Mouse (Mus musculus) neural tube, embryonic 14.5 days (tissue): Measurements from ENCODE around the gene Txnrd2. TPM values are rescaled to one million over a fixed set of nuclear protein-coding genes. Genes with fewer than 3 reads are reported as not detected.

Source experiments
- ATAC-seq: fragments of 200-750 bp; cut with Nextera tagmentation; 2 replicates; pipeline ENCODE4 v1.8.0; 2017; ENCODE audit warnings: low read depth, mild to moderate bottlenecking, moderate TSS enrichment, moderate library complexity
- H3K27ac ChIP-seq: fragments of 300-500 bp; sonication (generic); 2 replicates; pipeline ENCODE4 v1.5.1; 2014; ENCODE audit warnings: low read depth, mild to moderate bottlenecking, control low read depth, low read length, moderate library complexity, mixed read lengths
- H3K27me3 ChIP-seq: fragments of 300-500 bp; sonication (generic); 2 replicates; pipeline ENCODE4 v1.6.1; 2014; ENCODE audit warnings: low read length; ENCODE audit not compliant: control insufficient read depth, insufficient read depth
- H3K36me3 ChIP-seq: fragments of 300-500 bp; sonication (generic); 2 replicates; pipeline ENCODE4 v1.6.1; 2014; ENCODE audit warnings: low read length, mixed read lengths; ENCODE audit not compliant: control insufficient read depth, insufficient read depth
- H3K4me1 ChIP-seq: fragments of 300-500 bp; sonication (generic); 2 replicates; pipeline ENCODE4 v1.6.1; 2014; ENCODE audit warnings: low read length; ENCODE audit not compliant: control insufficient read depth, insufficient read depth
- H3K4me2 ChIP-seq: fragments of 300-500 bp; sonication (generic); 2 replicates; pipeline ENCODE4 v1.6.1; 2014; ENCODE audit warnings: mild to moderate bottlenecking, low read depth, low read length, control low read depth
- H3K4me3 ChIP-seq: fragments of 300-500 bp; sonication (generic); 2 replicates; pipeline ENCODE4 v1.5.1; 2014; ENCODE audit warnings: low read depth, low read length, control low read depth, mixed read lengths
- H3K9ac ChIP-seq: fragments of 300-500 bp; sonication (generic); replicated peaks from 2 replicates; pipeline ENCODE4 v1.6.1; 2014; ENCODE audit warnings: low read depth, mild to moderate bottlenecking, control low read depth, low read length, mixed read lengths
- H3K9me3 ChIP-seq: fragments of 300-500 bp; sonication (generic); 2 replicates; pipeline ENCODE4 v1.6.1; 2016; ENCODE audit warnings: low read length; ENCODE audit not compliant: control insufficient read depth
- WGBS: fragments of 180-500 bp; shearing (Covaris S2); extraction: QIAGEN DNeasy Blood & Tissue Kit; methylation state at CpG from one replicate; pipeline ENCODE4 v1.1.7; 2014; 5-methylcytosine and 5-hydroxymethylcytosine counted together
- polyA plus RNA-seq: library from polyadenylated mRNA; unstranded; fragments of >200 nt; fragmentation: Nextera tagmentation; extraction: Ambion mirVana; gene quantifications from 2 replicates; pipeline ENCODE4 v1.2.1, GENCODE M21; 2014

Gene Txnrd2
- polyA plus RNA-seq, 1 experiment from 2014 or later: 25.4 TPM

DNA sequence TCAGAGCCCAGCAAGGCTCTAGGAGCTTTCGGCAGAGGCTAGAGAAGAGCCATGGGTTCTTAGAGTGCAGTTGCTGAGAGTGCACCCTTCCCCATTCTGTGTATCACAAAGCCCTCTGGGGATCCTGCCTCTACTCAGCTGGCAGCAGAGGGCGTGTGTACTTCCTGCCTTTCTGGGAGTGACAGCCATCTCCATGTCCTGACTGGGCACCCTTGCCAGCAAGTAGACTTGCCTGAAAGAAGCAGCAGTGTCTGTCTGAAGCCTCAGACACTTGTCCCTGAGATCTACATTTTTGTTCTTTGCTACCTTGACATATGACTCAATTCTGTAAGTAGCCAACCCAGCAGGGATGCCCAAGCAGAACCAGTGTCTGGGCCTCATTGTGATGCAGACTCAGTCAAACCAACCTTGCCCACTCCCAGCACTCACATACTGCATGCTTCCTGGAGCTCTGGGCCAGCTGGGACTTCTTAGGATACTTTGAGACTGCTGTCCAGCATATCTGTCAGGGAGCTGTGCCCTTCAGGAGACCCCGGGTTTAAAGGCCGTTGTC, 54.8 kb downstream of the Txnrd2 start:
- no peak for ATAC-seq
- no peak overlapping the region for H3K27ac ChIP-seq
- H3K9ac ChIP-seq: no peak overlapping the region

DNA sequence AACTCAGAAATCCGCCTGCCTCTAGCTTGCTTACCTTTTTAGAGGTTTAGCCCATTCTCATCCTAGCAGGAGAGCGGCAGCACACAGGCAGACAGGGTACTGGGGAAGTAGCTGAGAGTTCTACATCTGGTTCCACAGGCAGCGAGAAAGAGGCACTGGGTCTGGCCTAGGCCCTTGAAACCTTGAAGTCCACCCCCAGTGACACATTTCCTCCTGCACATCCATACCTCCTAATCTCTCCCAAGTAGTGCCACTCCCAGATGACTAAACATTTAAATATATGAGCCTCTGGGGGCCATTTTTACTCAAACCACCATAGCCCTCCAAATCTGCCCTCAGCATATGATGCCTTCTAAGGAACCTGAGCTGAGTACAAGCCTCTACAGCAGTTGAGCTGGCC, 56.2 kb downstream of the Txnrd2 start:
- Histone ChIP-seq H3K4me2 (no peak overlapping the region), H3K36me3 (no peaks in the 10 kb centered on the region), H3K27ac (no peak overlapping the region), H3K27me3 (no peaks in the 10 kb centered on the region), H3K4me3 (no peak overlapping the region), H3K9ac (no peak overlapping the region), H3K4me1 (no peaks in the 10 kb centered on the region), H3K9me3 (no peaks in the 10 kb centered on the region)
- 94% methylated on average over 3 of the region's 3 CpGs for WGBS
- ATAC-seq: no peak

More for the DNA sequence above, 54.8 kb downstream of the Txnrd2 start:
- 70% methylated on average over 4 of the region's 4 CpGs for WGBS
- Histone ChIP-seq H3K9me3 (no peaks in the 10 kb centered on the region), H3K27me3 (no peaks in the 10 kb centered on the region), H3K4me3 (no peak overlapping the region), H3K4me2 (no peak overlapping the region), H3K36me3 (no peaks in the 10 kb centered on the region), H3K4me1 (no peaks in the 10 kb centered on the region)

DNA sequence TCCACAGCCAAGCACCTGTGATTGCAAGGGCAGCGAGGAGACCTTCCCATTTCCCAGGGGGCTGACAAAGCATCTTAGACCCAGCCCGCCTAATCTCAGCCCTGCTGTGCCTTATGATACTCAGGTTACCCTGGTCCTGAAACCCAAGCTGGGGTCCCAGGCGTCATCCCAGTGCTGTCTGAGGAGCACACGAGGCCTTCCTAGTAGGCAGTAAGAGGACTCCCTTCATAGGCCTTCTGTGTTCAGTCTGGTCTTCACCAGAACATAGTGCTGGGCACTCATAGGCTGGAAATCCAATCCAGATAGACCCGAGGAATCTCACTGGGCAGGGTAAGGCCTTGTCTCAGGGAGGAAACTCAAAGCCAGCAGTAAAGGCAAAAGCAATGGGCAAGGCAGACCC, 57.7 kb downstream of the Txnrd2 start:
- no peaks in the 10 kb centered on the region for H3K9me3 ChIP-seq
- H3K4me2 ChIP-seq: no peak overlapping the region
- no peak overlapping the region for H3K9ac ChIP-seq
- no peaks in the 10 kb centered on the region for H3K4me1 ChIP-seq
- H3K36me3 ChIP-seq: no peaks in the 10 kb centered on the region
- H3K4me3 ChIP-seq: no peak overlapping the region
- H3K27ac ChIP-seq: no peak overlapping the region
- 64% methylated on average over 5 of the region's 5 CpGs for WGBS
- H3K27me3 ChIP-seq: no peaks in the 10 kb centered on the region
- no peak for ATAC-seq

DNA sequence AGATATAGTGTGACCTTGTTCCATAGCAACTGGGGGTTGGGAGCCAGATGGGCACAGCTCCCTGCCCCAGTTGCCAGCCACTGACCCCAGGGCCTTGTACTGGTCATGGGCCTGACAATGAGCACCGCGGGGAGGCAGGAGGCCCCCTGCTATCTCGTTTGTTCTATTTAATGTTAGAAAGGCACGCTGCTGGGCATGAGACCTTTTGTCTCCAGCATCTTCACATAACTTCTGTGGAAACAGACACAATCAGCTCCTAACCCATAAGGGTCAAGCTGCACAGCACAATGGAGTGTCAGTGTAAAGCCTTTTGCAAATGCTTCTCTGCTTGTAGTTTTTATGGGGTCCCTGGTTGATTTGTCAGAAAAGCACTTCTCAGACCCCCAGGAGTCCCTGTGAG, 58.2 kb downstream of the Txnrd2 start:
- no peaks in the 10 kb centered on the region for H3K36me3 ChIP-seq

DNA sequence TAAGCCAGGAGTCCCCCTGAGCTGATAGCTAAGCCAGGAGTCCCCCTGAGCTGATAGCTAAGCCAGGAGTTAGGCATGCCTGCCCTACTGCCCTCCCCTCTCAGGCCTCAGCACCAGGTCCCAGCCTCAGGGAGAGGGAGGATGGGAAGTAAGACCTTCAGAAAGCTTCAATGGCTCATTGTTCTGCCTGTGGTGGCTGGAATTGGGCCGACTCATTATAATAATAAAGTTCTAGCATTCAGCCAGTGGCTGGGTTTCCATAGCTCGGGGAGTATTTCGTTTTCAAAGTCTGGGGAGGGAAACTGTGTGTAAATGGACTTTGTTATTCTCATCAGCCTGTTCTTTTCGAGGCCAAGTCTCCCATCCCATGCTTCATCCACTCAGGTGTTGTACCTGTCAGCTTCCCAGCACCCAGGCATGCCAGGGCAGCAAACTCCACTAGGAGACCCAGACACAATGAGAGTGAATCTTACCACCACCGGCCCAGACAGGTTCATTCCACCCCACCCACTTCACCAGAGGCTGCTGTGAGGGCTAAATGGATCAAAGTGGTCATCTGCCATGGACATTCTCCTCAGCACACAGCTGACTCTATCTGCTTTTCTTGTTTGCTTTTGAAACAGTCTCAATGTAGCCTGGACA, 58.7 kb downstream of the Txnrd2 start:
- Histone ChIP-seq H3K4me2 (no peak overlapping the region), H3K4me1 (no peaks in the 10 kb centered on the region), H3K9me3 (no peaks in the 10 kb centered on the region), H3K36me3 (no peaks in the 10 kb centered on the region), H3K4me3 (no peak overlapping the region), H3K27me3 (no peaks in the 10 kb centered on the region), H3K27ac (no peak overlapping the region), H3K9ac (no peak overlapping the region)
- 21% methylated on average over 5 of the region's 5 CpGs for WGBS
- no peak for ATAC-seq

More for the DNA sequence above, 58.2 kb downstream of the Txnrd2 start:
- Histone ChIP-seq H3K4me2 (no peak overlapping the region), H3K4me1 (no peaks in the 10 kb centered on the region), H3K27me3 (no peaks in the 10 kb centered on the region), H3K9ac (no peak overlapping the region), H3K4me3 (no peak overlapping the region), H3K27ac (no peak overlapping the region), H3K9me3 (no peaks in the 10 kb centered on the region)
- no peak for ATAC-seq
- 9% methylated on average over 4 of the region's 4 CpGs for WGBS

DNA sequence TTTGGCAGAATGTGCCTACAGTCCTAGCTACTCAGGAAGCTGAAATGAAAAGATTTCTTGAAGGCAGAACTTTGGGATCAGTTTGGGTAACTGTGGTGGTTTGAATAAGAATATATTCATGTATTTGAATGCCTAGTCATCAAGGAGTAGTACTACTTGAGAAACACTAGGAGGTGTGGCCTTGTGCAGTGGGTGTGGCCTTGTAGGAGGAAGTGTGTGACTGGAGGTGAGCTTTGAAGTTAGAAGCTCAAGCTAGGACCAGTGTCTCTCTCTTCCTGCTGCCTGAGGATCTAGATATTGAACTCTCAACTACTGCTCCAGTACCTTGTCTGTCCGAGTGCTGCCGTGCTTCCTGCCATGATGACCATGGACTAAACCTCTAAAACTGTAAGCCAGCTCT, 59.9 kb downstream of the Txnrd2 start:
- Histone ChIP-seq H3K27me3 (no peaks in the 10 kb centered on the region), H3K9me3 (no peaks in the 10 kb centered on the region), H3K36me3 (no peaks in the 10 kb centered on the region), H3K4me3 (no peak overlapping the region), H3K27ac (no peak overlapping the region), H3K4me2 (no peak overlapping the region), H3K9ac (no peak overlapping the region), H3K4me1 (no peaks in the 10 kb centered on the region)
- 100% methylated on average over 2 of the region's 2 CpGs for WGBS
- ATAC-seq: no peak

DNA sequence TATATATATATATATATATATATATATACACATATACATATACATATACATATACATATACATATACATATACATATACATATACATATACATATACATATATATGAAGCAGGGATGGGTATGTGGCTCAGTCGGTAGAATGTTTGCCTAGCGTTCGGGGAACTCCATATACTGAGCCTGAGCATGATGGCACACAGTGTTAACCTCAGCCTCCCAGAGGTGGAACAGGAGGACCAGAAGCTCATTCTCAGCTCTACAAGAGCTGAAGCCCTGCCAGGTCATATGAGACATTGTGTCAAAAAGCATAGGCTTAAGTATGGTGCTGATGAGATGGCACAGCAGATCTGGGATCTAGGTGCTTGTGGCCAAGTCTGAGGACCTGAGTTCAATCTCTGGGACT, 64.1 kb downstream of the Txnrd2 start:
- 97% methylated on average over 3 of the region's 3 CpGs for WGBS
- H3K4me1 ChIP-seq: no peaks in the 10 kb centered on the region
- no peak overlapping the region for H3K4me2 ChIP-seq
- H3K9me3 ChIP-seq: no peaks in the 10 kb centered on the region
- H3K36me3 ChIP-seq: no peaks in the 10 kb centered on the region
- H3K9ac ChIP-seq: no peak overlapping the region
- H3K27ac ChIP-seq: no peak overlapping the region
- H3K4me3 ChIP-seq: no peak overlapping the region
- ATAC-seq: no peak
- no peaks in the 10 kb centered on the region for H3K27me3 ChIP-seq

DNA sequence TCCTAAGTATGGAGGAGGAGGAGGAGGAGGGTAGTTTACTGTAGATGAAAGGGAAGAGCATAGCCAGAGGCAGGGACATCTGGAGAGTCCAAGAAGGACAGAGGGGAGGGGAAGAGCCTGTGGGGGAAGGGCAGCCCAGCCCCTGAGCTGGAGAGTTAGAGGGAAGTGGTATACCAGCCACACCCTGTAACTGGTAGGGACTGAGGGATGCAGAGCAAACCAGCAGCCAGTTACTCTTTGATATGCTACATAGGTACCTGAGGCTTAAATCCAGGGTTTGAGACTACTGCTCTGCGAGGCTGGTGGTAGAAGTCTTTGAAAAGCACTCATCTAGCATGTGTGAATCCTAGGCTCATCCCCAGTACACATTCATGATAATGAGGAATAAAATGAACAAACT, 64.7 kb downstream of the Txnrd2 start:
- no peaks in the 10 kb centered on the region for H3K36me3 ChIP-seq
- WGBS: 68% methylated on average over 1 of the region's 1 CpGs
- no peak for ATAC-seq

DNA sequence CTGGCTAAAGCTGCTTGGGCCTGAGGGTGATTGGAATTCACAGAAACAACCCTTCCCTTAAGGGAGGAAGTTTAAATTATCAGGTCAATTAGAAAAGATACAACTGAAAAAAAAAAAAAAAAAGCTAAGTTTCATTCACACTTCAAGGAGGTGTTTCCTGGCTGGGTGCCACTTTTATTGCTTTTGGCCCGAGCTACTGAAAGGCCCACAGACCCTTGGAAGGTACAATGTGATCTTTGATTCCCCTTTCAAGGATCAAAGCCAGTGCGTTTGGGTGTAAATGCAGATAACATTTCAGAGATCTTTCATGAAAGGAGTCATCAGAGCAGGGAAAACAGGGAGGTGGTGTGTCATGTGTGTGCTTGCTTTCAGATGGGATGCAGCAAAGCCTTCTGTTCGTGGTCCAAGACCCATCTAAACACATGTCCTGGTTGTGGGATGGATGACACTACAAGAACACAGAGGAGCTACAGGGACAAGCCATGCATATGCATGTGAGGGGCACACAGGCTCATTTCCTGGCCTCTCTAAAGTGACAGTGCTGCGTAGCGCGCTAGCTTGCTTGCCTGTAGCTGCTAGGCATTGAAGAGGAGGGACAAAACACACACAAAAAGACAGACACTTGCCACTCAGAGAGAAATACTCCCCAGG, 71.8 kb downstream of the Txnrd2 start:
- peak overlapping the region; percentile 91 for H3K27ac ChIP-seq
- peak overlapping the region; percentile 86 for H3K9ac ChIP-seq
- 4% methylated on average over 6 of the region's 6 CpGs for WGBS
- no peaks in the 10 kb centered on the region for H3K9me3 ChIP-seq
- no peaks in the 10 kb centered on the region for H3K27me3 ChIP-seq
- H3K4me3 ChIP-seq: peak overlapping the region; percentile 63
- H3K4me1 ChIP-seq: peaks cover 16% of the 10 kb centered on the region
- H3K4me2 ChIP-seq: peak overlapping the region; percentile 80
- peaks cover 5% of the 10 kb centered on the region; the same call in 1 of the 2 replicates for H3K36me3 ChIP-seq
- ATAC-seq: no peak; the same call in 1 of the 2 replicates

More for the DNA sequence above, 64.7 kb downstream of the Txnrd2 start:
- H3K9ac ChIP-seq: no peak overlapping the region
- no peaks in the 10 kb centered on the region for H3K4me1 ChIP-seq
- H3K4me3 ChIP-seq: no peak overlapping the region
- no peak overlapping the region for H3K27ac ChIP-seq
- H3K4me2 ChIP-seq: no peak overlapping the region
- no peaks in the 10 kb centered on the region for H3K9me3 ChIP-seq
- H3K27me3 ChIP-seq: no peaks in the 10 kb centered on the region
